25 mouse cellular contexts compared by ENCODE assay signal in the genomic region with DNA sequence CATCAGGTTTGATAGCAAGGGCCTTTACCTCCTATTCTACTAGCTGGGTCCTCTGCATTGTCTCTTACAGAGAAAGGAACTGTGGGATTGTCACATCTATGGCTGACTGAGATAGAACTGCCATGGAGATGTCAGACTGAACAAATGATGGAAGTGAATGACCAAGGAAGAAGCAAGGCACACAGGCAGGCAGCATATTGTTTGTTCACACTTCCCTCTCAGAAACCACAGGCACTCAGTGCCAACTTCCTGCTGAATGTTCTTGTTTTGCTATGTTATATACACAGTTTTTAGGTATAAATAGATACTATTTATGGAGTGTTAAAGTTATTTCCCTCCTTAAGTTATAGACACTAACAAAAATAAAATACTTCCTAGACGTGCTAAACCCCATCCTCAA. TPM values are rescaled to one million over a fixed set of nuclear protein-coding genes. Genes with fewer than 3 reads are reported as not detected.
"Had no signal": no experiment of that assay in that cellular context is flagged by ENCODE, and none has a peak within 500 bp of the region (broad histone marks: within the 10 kb centered on the region; RNA-seq: fewer than 3 reads in every experiment).

No protein-coding gene starts in this region.

- H3K9ac ChIP-seq: kidney, embryonic 15.5 days; limb, embryonic 12.5 days; limb, embryonic 15.5 days; liver, embryonic 14.5 days; liver, postnatal 0 days; lung, embryonic 15.5 days; neural tube, embryonic 13.5 days; stomach, embryonic 15.5 days had no signal

- H3K4me3 ChIP-seq: kidney, embryonic 15.5 days; left cerebral cortex, adult 2 months; limb, embryonic 12.5 days; limb, embryonic 15.5 days; lung, embryonic 15.5 days; megakaryocyte, embryonic 14.5 days; myocyte; neural tube, embryonic 13.5 days; stomach, embryonic 15.5 days had no signal

- DNase-seq: kidney, adult 11 months; kidney, adult 8-10 months; kidney, postnatal 10 days; kidney, postnatal 36 days; layer of hippocampus, postnatal 36 days; liver, postnatal 0 days; lung, postnatal 10 days; retina, postnatal 1 day; right cerebral cortex, postnatal 25 days; spleen, adult 18-20 months; thymus, postnatal 25 days had no signal

- ATAC-seq: liver, postnatal 0 days; midbrain, embryonic 16.5 days had no signal

- H3K9me3 ChIP-seq: kidney, embryonic 15.5 days; limb, embryonic 15.5 days; lung, embryonic 15.5 days; megakaryocyte, embryonic 14.5 days; neural tube, embryonic 13.5 days; stomach, embryonic 15.5 days had no signal

- H3K4me2 ChIP-seq: kidney, embryonic 15.5 days; limb, embryonic 12.5 days; limb, embryonic 15.5 days; liver, embryonic 11.5 days; lung, embryonic 15.5 days; midbrain, embryonic 11.5 days; neural tube, embryonic 13.5 days; stomach, embryonic 15.5 days had no signal

- H3K4me1 ChIP-seq: kidney, embryonic 15.5 days; limb, embryonic 12.5 days; limb, embryonic 15.5 days; lung, embryonic 15.5 days; neural tube, embryonic 13.5 days; stomach, embryonic 15.5 days had no signal

- H3K27ac ChIP-seq: kidney, embryonic 15.5 days; left cerebral cortex, adult 2 months; limb, embryonic 12.5 days; limb, embryonic 15.5 days; liver, embryonic 14.5 days; lung, embryonic 15.5 days; neural tube, embryonic 13.5 days; stomach, embryonic 15.5 days had no signal

- H3K27me3 ChIP-seq: kidney, embryonic 15.5 days; limb, embryonic 12.5 days; limb, embryonic 15.5 days; lung, embryonic 15.5 days; megakaryocyte, embryonic 14.5 days; neural tube, embryonic 13.5 days; stomach, embryonic 15.5 days had no signal

RNA-seq across cellular contexts. Expression of a gene that starts 37.0 kb away (rescaled TPM):
- total RNA-seq: monocyte, adult 5-6 weeks had no signal
